Mouse (Mus musculus): ENCODE measurements at regions not wholly inside any gene's neighbourhood (a gene's known extent, or its start where the extent isn't known, plus 50 kb on each side); places are given as distances from the start of the nearest gene placed in this dataset.

DNA sequence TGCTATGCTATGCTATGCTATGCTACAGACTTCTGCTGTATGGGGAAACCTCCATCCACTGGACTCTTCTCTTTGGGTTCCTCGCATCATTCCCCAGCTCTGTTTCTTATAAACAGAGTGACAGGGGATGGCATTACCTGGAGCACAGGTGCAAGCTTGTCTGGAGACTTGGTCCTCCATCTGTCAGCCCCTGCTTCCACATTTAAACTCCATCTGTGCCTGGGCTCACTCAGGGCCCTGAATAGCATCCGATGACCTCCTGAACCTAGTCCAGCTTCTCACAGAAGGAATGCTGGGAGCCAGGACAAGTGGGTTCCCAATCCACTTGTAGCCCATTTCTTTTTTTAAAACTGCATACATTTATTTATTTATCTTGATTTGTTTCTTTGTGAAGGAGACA is 92.3 kb upstream of the Lhx5 start:
- TF ChIP-seq CTCF (IDR thresholded peaks at IDR 0.05; ENCODE audit: extremely low read depth, insufficient read length, insufficient replicate concordance, low read depth, low read length) = no peak
- no peak for TF ChIP-seq POLR2A (IDR thresholded peaks at IDR 0.05; ENCODE audit: low read depth, low read length)

Data from small intestine, adult 2 months (tissue).